Comparison of ENCODE assay signal across 12 mouse cellular contexts in the genomic region with DNA sequence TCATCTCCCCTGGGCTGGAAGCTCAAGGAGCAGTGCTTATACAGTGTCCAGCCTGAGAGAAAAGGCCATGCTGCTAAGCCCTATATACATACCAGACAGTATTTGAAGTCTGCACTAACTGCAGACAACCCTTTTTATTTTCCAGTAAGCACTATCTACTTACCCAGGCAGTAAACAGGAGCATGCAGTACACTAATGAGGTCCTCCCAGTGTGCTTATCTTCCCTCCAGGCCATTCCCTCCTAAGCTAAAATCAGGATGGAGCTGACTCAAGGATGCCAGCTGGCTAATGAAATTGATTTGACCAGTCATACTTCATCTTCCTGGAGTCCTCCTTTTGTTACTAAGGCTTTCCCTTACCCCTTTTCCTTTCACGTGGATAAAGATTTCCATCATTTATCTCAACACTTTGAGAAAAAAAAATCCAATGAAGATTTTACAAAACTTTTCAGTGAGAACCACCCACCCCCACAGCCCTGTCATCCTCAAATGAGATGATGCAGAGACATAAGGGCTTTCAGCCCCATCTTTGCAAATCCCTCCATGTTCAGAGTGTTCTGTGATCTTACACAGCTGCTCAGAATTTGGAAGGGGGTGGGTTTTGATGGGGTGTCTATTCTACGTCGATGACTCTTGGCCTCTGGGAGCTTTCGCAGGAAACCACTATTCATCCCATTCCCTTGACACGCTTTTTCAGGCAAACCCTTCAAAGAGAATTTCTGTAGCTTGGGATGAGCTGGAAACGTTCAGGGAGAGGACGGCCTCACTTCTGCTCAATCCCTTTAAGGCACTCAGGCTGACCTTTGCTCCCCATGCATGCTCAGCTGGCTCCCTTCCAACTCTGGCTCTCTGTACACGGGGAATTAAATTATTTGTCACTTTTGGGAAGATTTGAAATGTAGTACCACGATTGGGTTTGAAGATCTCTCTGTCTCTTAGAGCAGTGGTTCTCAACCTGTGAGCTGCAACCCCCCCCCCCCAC.
DNase-seq lines count a peak whose midpoint lies in the region; ATAC-seq and TF ChIP-seq lines count a peak whose summit lies in the region.
"Had no signal": no experiment of that assay in that cellular context is flagged by ENCODE, and none has a peak within 500 bp of the region (broad histone marks: within the 10 kb centered on the region; RNA-seq: fewer than 3 reads in every experiment).

No protein-coding gene starts in this region.

- H3K36me3 ChIP-seq in lung, postnatal 0 days (ENCODE audit: insufficient read depth, low read length) = no peaks in the 10 kb centered on the region
- H3K36me3 ChIP-seq in forebrain, embryonic 10.5 days (replicated peaks) = no peaks in the 10 kb centered on the region
- H3K36me3 ChIP-seq: heart, embryonic 15.5 days; liver, embryonic 13.5 days had no signal

- H3K4me3 ChIP-seq in lung, postnatal 0 days (ENCODE audit: low read depth, low read length) = no peak overlapping the region
- H3K4me3 ChIP-seq in forebrain, embryonic 10.5 days = no peak overlapping the region
- H3K4me3 ChIP-seq: heart, embryonic 15.5 days; liver, embryonic 13.5 days had no signal

- H3K9ac ChIP-seq in lung, postnatal 0 days (replicated peaks; ENCODE audit: low read depth) = no peak overlapping the region
- H3K9ac ChIP-seq: heart, embryonic 15.5 days; liver, embryonic 13.5 days had no signal

- no peak overlapping the region for H3K4me2 ChIP-seq in lung, postnatal 0 days (replicated peaks; ENCODE audit: low read depth, low read length)
- H3K4me2 ChIP-seq: heart, embryonic 15.5 days; liver, embryonic 13.5 days had no signal

- H3K4me1 ChIP-seq in lung, postnatal 0 days (ENCODE audit: insufficient read depth, low read depth, low read length) = no peaks in the 10 kb centered on the region
- H3K4me1 ChIP-seq in forebrain, embryonic 10.5 days = no peaks in the 10 kb centered on the region
- H3K4me1 ChIP-seq: liver, embryonic 13.5 days had no signal

- TF ChIP-seq CTCF in lung, postnatal 0 days (IDR thresholded peaks at IDR 0.05) = no peak

- WGBS in lung, postnatal 0 days = 45% methylated on average over 9 of the region's 9 CpGs
- 69% methylated on average over 9 of the region's 9 CpGs for WGBS in forebrain, embryonic 10.5 days

- DNase-seq in cerebellum, postnatal 10 days = peak; percentile 42 to 45
- no peak for DNase-seq in cerebellum, postnatal 25 days
- peak; percentile 35 for DNase-seq in kidney, adult 9 months
- DNase-seq in kidney, adult 11 months = no peak
- DNase-seq in brain, adult 2 months (ENCODE audit: low read depth, low spot score) = peak; percentile 19
- DNase-seq in lung, postnatal 0 days (ENCODE audit: low spot score) = peak; percentile 56
- DNase-seq in forebrain, embryonic 10.5 days (ENCODE audit: extremely low spot score, low spot score) = no peak
- DNase-seq in left cerebral cortex, adult 9 months (ENCODE audit: low spot score in 2 of 2) = no peak
- DNase-seq: liver, embryonic 13.5 days; midbrain, embryonic 14.5 days; thymus, postnatal 36 days had no signal

- H3K9me3 ChIP-seq in lung, postnatal 0 days (ENCODE audit: low read length) = no peaks in the 10 kb centered on the region
- H3K9me3 ChIP-seq in forebrain, embryonic 10.5 days = no peaks in the 10 kb centered on the region
- H3K9me3 ChIP-seq: heart, embryonic 15.5 days; liver, embryonic 13.5 days had no signal

- no peak overlapping the region for H3K27ac ChIP-seq in lung, postnatal 0 days (ENCODE audit: low read length)
- H3K27ac ChIP-seq in forebrain, embryonic 10.5 days = no peak overlapping the region
- H3K27ac ChIP-seq: heart, embryonic 15.5 days; liver, embryonic 13.5 days had no signal

- H3K27me3 ChIP-seq in lung, postnatal 0 days (replicated peaks; ENCODE audit: insufficient read depth, low read length) = no peaks in the 10 kb centered on the region
- H3K27me3 ChIP-seq in forebrain, embryonic 10.5 days (ENCODE audit: poor library complexity, severe bottlenecking) = no peaks in the 10 kb centered on the region
- H3K27me3 ChIP-seq: heart, embryonic 15.5 days; liver, embryonic 13.5 days had no signal

- TF ChIP-seq EP300 in lung, postnatal 0 days (IDR thresholded peaks at IDR 0.05) = peak; percentile 70

- ATAC-seq in lung, postnatal 0 days = peak; percentile 82

Comparison
In these comparisons a context has a peak if more than half of its experiments do, and no peak if none do; other contexts are left out.
1. DNase-seq: peak in cerebellum, postnatal 10 days (2 of 2), kidney, adult 9 months (single experiment), brain, adult 2 months (single experiment) and lung, postnatal 0 days (single experiment); none in cerebellum, postnatal 25 days (0 of 2), kidney, adult 11 months (single experiment), forebrain, embryonic 10.5 days (single experiment) and left cerebral cortex, adult 9 months (0 of 2).